Mouse (Mus musculus): ENCODE results near the gene Ptgds. TPM values are rescaled to one million over a fixed set of nuclear protein-coding genes. Genes with fewer than 3 reads are reported as not detected.

The Ptgds gene
- polyA plus RNA-seq, 1 experiment from 2014 or later = 4.6 TPM

DNA sequence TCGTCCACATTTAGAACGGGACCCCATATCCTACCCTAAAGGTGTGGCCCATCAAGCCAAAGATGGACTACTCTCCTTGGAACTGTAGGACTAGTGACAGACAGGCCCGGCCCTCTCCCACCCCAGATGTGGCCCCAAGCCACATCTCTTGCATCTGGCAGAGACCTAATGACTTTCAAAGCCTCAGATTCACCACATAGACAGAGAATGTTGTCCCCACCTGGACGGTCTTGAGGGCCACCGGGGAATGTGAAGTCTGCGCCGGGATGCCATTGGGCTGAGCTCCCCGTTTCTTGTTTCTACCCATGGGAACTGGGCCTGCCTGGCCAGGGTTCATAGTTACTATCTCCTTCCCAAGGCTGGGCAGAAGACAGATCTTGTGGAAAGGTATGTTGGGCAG lies 7.7 kb upstream of the Ptgds start:
- Histone ChIP-seq H3K36me3 (no peaks in the 10 kb centered on the region), H3K27ac (no peak overlapping the region), H3K4me1 (replicated peaks) (no peaks in the 10 kb centered on the region), H3K9ac (no peak overlapping the region), H3K4me3 (replicated peaks) (no peak overlapping the region), H3K9me3 (no peaks in the 10 kb centered on the region), H3K4me2 (replicated peaks) (no peak overlapping the region), H3K27me3 (replicated peaks) (no peaks in the 10 kb centered on the region)
- WGBS = 83% methylated on average over 8 of the region's 8 CpGs
- no peak for ATAC-seq

DNA sequence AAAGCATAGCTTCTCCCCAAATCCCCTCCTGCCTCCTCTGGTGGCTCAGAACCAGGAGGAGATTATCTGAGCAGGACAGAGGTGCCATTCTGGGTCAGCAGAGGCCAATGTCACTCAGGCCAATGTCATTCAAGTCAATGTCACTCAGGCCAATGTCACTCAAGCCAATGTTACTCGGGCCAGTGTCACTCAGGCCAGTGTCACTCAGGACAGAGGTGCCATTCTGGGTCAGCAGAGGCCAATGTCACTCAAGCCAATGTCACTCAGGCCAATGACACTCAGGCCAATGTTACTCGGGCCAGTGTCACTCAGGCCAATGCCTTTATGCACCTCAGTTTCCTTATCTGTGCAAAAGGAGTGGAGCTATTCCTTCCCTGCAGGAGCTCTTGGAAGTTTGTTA lies 2.7 kb upstream of the Ptgds start:
- Histone ChIP-seq H3K27ac (no peak overlapping the region), H3K4me2 (replicated peaks) (no peak overlapping the region), H3K27me3 (replicated peaks) (no peaks in the 10 kb centered on the region), H3K9ac (no peak overlapping the region), H3K9me3 (no peaks in the 10 kb centered on the region), H3K4me3 (replicated peaks) (no peak overlapping the region), H3K4me1 (replicated peaks) (peaks cover 11% of the 10 kb centered on the region; the same call in 1 of the 2 replicates), H3K36me3 (no peaks in the 10 kb centered on the region)
- no peak for ATAC-seq
- 75% methylated on average over 2 of the region's 2 CpGs for WGBS

DNA sequence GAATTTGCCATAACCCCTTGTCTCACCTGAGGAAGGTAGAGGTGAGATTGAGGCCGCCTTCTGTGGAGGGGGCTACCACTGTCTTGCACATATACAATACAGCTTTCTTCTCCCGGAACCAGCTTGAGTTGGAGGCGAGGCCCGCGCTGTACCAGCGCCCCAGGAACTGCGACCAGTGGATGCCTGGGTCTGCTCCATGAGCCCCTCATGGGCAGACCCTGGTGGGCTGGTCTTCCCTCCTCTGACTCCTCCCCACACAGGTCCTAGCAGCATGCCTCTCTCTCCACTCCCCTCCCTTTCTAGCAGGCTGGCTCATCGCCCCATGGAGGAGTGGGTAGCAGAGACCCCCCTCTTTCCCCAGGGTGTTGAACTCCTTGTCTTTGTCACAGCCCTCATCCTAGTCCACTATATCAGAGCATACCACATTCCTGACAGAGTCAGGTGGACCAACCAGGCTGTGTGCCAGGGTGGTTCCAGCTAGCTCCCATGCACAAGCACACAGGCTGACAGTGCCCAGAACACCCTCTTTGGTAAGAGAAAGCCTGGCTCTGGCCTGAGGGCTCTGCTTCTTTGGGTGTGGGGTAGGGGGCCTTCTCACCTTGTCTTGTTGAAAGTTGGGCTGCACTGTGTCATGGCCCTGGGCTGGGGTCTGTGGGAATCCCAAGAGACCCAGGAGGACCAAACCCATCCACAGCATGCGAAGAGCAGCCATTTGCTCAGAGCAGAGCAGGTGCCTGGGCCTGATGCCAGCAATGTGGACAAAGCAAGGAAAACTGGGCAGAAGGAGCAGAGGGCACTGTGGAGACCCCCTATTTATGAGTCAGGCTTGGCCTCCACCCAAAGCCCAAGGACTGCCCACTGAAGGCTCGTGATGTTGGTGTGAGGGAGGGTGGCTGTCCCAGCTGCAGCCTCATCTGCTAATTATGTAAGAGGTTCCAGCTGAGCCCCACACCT lies 607 bp downstream of the Ptgds start:
- peak; percentile 24 for ATAC-seq
- Histone ChIP-seq H3K36me3 (no peaks in the 10 kb centered on the region), H3K4me1 (replicated peaks) (peaks cover 16% of the 10 kb centered on the region), H3K9me3 (no peaks in the 10 kb centered on the region), H3K9ac (no peak overlapping the region), H3K4me2 (replicated peaks) (0 out of 2 replicates have a peak overlapping the region, but pooled peaks have one; percentile 3), H3K4me3 (replicated peaks) (no peak overlapping the region), H3K27ac (no peak overlapping the region), H3K27me3 (replicated peaks) (no peaks in the 10 kb centered on the region)
- 73% methylated on average over 10 of the region's 10 CpGs for WGBS

DNA sequence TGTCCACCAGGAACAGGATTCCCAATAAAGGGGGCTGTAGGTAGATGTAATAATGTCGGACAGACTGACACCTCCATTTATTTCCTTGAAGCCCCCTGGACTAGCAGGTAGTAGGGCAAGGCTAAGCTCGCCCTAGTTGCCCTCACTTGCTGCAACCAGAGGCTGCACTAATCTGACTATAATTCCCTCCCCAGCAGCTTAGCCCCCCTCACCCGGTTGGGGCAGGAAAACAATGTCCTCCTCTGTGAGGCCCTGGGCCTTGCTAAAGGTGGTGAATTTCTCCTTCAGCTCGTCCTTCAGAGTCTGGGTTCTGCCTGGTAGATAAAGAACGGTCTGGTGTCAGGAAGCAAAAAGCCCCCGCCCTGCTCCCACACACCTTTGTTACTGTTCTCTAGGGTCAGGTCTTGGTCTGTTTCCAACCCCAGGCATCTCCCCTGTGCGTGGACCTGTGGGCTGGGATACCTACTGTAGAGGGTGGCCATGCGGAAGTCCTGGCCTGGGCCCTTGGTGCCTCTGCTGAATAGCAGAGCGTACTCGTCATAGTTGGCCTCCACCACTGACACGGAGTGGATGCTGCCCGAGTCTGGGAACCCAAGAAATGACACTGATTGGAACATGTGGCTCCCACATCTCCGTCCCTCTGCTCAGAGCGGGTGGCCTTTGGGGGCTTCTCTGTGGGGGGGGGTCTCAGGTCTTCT lies 2.1 kb downstream of the Ptgds start:
- H3K27me3 ChIP-seq (replicated peaks) = no peaks in the 10 kb centered on the region
- 77% methylated on average over 14 of the region's 14 CpGs for WGBS
- no peak overlapping the region for H3K27ac ChIP-seq
- ATAC-seq = no peak
- no peak overlapping the region for H3K4me2 ChIP-seq (replicated peaks)
- H3K4me3 ChIP-seq (replicated peaks) = no peak overlapping the region
- no peak overlapping the region for H3K9ac ChIP-seq
- peaks cover 16% of the 10 kb centered on the region for H3K4me1 ChIP-seq (replicated peaks)
- no peaks in the 10 kb centered on the region for H3K9me3 ChIP-seq
- H3K36me3 ChIP-seq = no peaks in the 10 kb centered on the region

DNA sequence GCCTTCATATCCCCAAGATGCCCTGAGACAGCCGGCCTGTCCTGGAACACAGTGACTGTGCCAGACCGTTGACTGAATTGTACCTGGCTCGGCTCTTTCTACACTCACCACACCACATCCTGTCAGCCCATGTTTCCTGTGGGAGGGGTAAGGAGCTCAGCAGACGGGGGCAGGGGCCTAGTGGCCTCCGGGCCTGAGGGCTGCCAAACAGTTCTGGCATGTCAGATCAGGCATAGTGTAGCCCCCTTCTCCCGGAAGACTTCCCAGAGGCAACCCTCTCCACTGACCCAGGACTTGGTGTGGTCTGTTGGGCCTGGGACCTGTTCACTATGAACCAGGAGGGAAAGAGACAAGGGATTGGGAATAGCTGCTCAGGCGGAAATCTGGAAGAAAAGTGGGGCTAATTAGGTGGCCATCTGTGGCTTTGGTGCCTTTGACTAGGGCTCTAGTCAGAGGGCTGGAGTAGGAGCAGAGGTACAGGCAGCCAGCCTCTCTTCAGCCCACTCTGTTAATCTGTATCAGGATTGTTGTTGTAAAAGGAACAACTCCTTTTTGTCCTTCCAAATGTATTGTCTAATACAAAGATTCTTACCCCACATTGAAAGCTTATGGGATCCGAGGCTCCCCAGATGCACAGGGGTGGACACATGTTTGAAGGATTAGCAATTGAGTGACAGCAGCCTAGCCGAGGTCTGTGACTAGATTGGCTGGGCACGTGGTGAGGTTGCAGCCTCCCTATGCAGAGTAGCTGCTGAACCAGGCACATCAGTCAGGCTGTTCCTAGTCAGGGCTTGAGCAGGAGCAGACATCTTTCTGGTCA lies 3.8 kb downstream of the Ptgds start:
- no peak overlapping the region for H3K27ac ChIP-seq
- no peaks in the 10 kb centered on the region for H3K36me3 ChIP-seq
- H3K4me3 ChIP-seq (replicated peaks) = no peak overlapping the region
- no peak overlapping the region for H3K4me2 ChIP-seq (replicated peaks)
- no peaks in the 10 kb centered on the region for H3K9me3 ChIP-seq
- no peak overlapping the region for H3K9ac ChIP-seq
- H3K4me1 ChIP-seq (replicated peaks) = peaks cover 22% of the 10 kb centered on the region
- no peak for ATAC-seq
- no peaks in the 10 kb centered on the region for H3K27me3 ChIP-seq (replicated peaks)
- 50% methylated on average over 10 of the region's 10 CpGs for WGBS

DNA sequence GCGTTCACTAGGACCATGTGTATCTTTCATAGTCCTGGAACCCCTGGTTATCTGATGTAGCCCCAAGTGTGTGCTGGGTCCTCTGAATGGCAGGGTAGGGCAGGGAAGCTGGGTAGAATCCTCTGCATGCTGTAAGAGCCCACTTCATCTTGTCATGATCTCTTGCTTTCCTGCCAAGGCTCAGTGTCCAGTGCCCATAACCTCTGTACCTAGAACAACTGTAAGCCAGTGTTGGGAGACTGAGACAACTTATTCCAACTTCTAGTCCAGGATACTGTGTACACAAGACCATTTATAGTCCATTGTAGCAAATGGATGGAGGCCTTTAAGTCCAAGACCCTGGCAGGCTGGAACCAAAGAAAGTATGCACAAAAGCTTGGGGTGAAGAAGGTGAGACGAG lies 4.6 kb downstream of the Ptgds start:
- Histone ChIP-seq H3K27ac (no peak overlapping the region), H3K4me2 (replicated peaks) (no peak overlapping the region), H3K27me3 (replicated peaks) (no peaks in the 10 kb centered on the region), H3K4me1 (replicated peaks) (peaks cover 23% of the 10 kb centered on the region), H3K36me3 (no peaks in the 10 kb centered on the region), H3K9me3 (no peaks in the 10 kb centered on the region), H3K4me3 (replicated peaks) (no peak overlapping the region), H3K9ac (no peak overlapping the region)
- no peak for ATAC-seq
- WGBS = 78% methylated on average over 2 of the region's 2 CpGs

DNA sequence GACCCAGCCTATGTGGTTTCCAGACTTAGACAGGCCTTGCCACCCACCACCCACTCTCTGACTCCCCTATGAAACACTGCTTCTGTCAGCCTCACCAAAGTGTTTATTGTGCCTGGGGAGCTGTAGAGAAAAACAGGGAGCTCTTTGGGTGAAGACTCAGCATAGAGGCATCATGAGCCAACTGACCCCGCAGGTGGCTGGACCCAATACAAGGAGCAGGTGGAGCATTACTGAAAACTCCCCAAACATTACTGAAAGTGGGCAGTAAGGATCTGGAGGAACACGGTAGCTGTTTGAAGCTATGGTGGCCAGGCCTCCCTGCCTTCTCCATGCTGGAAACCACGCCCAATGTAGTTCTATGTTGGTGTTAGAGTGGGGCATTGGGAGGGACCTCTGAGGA lies 6.2 kb downstream of the Ptgds start:
- no peaks in the 10 kb centered on the region for H3K27me3 ChIP-seq (replicated peaks)
- H3K9ac ChIP-seq = no peak overlapping the region
- no peak overlapping the region for H3K27ac ChIP-seq
- no peaks in the 10 kb centered on the region for H3K36me3 ChIP-seq
- no peak overlapping the region for H3K4me3 ChIP-seq (replicated peaks)
- H3K4me2 ChIP-seq (replicated peaks) = no peak overlapping the region
- ATAC-seq = no peak
- no peaks in the 10 kb centered on the region for H3K9me3 ChIP-seq
- WGBS = 91% methylated on average over 3 of the region's 3 CpGs
- peaks cover 35% of the 10 kb centered on the region for H3K4me1 ChIP-seq (replicated peaks)

DNA sequence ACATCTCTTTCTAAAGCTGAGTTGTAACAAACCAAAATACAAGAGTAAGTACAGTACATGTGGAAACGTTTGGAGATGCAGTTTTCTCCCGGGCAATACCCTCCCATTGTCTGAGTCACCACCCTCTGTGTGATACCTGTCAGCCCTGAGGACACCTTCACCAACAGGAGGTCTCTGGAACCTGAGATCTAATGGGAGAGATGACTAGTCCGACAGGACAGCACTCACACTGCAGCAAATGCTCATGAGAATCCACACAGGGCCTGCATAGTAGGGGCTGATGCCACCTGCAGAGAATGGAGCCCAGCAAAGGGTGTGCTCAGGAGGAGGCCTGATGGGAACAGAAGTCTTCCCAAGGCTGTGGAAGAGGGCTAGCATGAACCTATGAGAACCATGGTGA lies 8.4 kb downstream of the Ptgds start:
- no peaks in the 10 kb centered on the region for H3K27me3 ChIP-seq (replicated peaks)
- no peaks in the 10 kb centered on the region for H3K36me3 ChIP-seq
- H3K4me3 ChIP-seq (replicated peaks) = peak overlapping the region; percentile 64
- H3K4me2 ChIP-seq (replicated peaks) = peak overlapping the region; percentile 77
- H3K27ac ChIP-seq = peak overlapping the region; percentile 75
- no peak overlapping the region for H3K9ac ChIP-seq
- 0 out of 2 replicates have a peak, but pooled peaks have one; percentile 0 for ATAC-seq
- WGBS = 25% methylated on average over 3 of the region's 3 CpGs
- no peaks in the 10 kb centered on the region for H3K9me3 ChIP-seq
- peaks cover 34% of the 10 kb centered on the region for H3K4me1 ChIP-seq (replicated peaks)

DNA sequence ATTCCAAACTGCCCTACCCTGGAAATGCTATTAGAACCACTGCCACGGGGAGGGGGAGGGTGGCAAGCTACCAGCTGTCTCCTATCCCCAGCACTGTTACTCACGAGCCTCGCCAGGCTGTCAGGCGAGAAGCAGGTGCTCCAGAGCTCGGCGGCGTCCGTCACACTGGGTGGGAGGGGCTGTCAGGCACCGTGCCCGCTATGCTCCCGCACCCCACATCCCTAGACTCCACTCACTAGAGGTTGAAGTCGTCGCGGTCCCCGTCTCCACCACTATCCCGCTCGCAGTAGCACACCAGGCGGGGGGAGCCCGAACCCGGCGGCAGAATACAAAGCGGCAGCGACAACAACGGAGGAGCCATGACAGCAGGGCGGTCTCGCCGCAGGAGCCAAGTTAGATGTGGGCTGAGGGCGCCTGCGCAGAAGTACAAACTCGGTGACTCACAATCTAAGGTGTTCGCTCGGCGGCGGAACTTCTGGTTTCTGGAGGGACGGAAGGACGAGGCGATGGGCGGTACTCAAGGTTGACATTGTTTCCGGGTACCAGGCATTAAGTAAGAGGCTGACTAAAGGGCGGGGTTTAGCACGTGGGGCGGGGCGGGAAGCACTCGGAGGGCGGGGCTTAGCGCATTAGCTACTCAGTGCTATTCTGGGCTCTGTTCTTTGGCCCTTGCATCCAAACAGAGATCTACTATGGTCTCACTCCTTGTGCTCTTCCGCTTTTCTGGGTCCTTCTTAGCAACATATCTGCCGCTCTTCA lies 9.1 kb downstream of the Ptgds start, which contains the start of gene Paxx:
Gene Paxx (minus strand): TSS at position 544 of the 759 bp plus-strand sequence.
- peak; percentile 92 for ATAC-seq
- H3K4me3 ChIP-seq (replicated peaks) = peak within 1 kb of the TSS; percentile 64
- H3K9ac ChIP-seq = peak within 1 kb of the TSS; percentile 66
- WGBS = under 1% methylated on average over 48 of the region's 48 CpGs
- no peaks in the 10 kb centered on the region for H3K36me3 ChIP-seq
- no peaks in the 10 kb centered on the region for H3K27me3 ChIP-seq (replicated peaks)
- H3K4me1 ChIP-seq (replicated peaks) = peaks cover 37% of the 10 kb centered on the region
- peak within 1 kb of the TSS; percentile 83 for H3K27ac ChIP-seq
- H3K4me2 ChIP-seq (replicated peaks) = peak within 1 kb of the TSS; percentile 77
- H3K9me3 ChIP-seq = no peaks in the 10 kb centered on the region

DNA sequence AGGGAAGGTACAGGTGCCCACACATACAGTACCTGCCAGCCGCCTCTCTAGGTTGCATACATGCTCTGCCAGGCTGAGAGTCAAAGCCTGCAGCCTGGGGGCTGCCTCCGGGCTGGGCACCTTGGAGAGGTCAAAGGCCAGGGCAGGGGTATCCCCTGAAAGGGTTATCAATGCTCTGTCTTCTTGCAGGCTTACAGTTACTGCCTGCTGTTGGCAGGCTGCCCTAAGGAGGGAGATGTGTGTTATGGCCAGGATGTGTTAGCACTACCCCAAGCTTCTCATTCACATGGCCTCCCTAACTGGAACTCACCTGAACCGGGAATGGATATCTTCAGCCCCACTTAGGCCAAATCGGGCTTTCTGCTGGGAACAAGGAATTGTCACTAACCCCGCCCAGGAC lies 9.7 kb downstream of the Ptgds start:
- Histone ChIP-seq H3K9me3 (no peaks in the 10 kb centered on the region), H3K4me2 (replicated peaks) (peak overlapping the region; percentile 77), H3K4me3 (replicated peaks) (peak overlapping the region; percentile 64), H3K27me3 (replicated peaks) (no peaks in the 10 kb centered on the region), H3K27ac (peak overlapping the region; percentile 83), H3K9ac (peak overlapping the region; percentile 66), H3K4me1 (replicated peaks) (peaks cover 34% of the 10 kb centered on the region), H3K36me3 (no peaks in the 10 kb centered on the region)
- 29% methylated on average over 5 of the region's 5 CpGs for WGBS
- ATAC-seq = peak; percentile 9

DNA sequence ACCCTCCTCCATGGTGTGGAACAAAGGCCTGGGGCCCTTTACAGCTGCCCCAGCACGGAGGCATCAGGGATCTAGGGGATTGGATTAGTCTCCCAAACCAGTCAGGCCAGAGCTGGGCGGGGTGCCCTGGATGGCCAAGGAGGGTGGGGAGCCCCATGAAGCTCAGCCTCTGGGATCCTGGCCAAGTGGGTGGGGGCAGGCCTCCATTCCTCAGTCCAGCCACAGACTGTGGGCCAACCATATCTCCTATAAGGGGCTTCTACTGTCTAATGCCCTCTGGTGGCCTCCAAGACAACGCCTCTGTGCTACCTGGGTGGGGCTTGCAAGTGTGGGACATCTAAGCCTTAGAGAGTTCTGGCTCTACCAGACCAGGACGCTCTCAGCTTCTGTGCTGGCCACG lies 10.9 kb downstream of the Ptgds start:
- H3K4me2 ChIP-seq (replicated peaks) = 0 out of 2 replicates have a peak overlapping the region, but pooled peaks have one; percentile 77
- H3K9me3 ChIP-seq = no peaks in the 10 kb centered on the region
- no peaks in the 10 kb centered on the region for H3K36me3 ChIP-seq
- 0 out of 2 replicates have a peak overlapping the region, but pooled peaks have one; percentile 10 for H3K27ac ChIP-seq
- no peaks in the 10 kb centered on the region for H3K27me3 ChIP-seq (replicated peaks)
- H3K4me3 ChIP-seq (replicated peaks) = no peak overlapping the region
- H3K4me1 ChIP-seq (replicated peaks) = peaks cover 34% of the 10 kb centered on the region
- 69% methylated on average over 5 of the region's 5 CpGs for WGBS
- peak; percentile 9; the same call in 1 of the 2 replicates for ATAC-seq
- no peak overlapping the region for H3K9ac ChIP-seq

All from intestine, embryonic 15.5 days (tissue).